Mouse (Mus musculus) R1 (cell line): ENCODE results near the gene Spta1.

Source experiments
- DNase-seq: peaks from one replicate; pipeline ENCODE4 v3.0.0-alpha.2; 2018; ENCODE audit warnings: low read depth, low spot score

Gene Spta1

DNA sequence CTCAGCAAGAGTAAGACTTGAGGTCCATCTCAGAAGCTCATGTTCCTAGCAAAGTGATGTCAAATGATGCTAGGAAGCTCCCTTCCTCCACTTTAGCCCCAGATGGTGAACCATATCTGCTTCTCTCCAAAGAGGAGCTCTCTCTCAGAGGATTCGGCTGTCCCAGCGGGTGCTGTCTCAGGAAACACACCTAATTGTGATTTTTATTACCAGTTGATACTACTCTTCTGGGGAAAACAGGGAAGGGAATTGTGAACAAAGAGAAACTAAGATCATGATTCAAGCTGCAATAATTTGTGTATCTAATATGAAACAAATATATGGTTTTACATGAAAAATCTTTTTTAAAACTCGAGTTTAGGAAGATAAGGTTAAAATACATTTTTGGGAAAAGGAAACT, 79.4 kb downstream of the Spta1 start, which contains the start of gene Olfr419:
Olfr419 (minus strand) TSS at position 101 of the 400 bp plus-strand sequence.
- no peak for DNase-seq

DNA sequence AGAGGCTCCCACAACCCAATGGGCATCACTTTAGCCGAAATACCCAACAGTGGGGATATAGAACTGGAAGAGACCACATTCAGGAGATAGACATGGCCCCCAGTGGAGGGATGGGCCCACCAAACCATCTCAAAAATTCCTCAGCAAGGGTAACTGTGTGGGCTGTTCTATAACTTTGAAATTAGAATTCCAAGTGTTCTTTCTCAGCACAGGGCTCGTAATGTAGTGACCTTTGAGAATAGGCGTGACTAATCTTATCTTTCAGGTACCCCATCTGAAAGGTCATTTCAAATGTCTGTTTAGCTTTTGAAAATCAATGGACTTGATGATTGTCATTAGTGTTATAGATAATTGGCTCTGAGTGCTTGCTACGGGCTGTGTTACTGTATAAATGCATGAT, 95.2 kb downstream of the Spta1 start:
- no peak for DNase-seq

DNA sequence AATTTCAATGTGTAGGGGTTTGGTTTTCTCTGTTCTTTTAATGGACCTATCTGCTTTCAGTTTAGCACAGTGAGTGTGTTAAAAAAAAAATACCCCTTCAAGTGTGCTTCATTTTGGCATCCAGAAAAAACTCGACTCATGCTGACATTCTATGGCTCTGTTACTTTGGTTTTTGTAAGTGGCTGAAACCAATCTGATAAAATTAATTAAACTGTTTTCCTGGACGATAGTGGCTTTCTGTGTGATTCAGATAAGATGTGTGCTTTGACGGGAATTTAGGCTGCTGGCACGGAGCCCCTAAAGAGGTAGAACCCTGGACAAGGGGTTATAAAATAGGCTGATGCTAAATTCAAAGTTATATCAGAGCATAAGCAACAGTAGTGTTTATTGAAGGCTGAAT, 96.6 kb downstream of the Spta1 start:
- DNase-seq, result no peak

DNA sequence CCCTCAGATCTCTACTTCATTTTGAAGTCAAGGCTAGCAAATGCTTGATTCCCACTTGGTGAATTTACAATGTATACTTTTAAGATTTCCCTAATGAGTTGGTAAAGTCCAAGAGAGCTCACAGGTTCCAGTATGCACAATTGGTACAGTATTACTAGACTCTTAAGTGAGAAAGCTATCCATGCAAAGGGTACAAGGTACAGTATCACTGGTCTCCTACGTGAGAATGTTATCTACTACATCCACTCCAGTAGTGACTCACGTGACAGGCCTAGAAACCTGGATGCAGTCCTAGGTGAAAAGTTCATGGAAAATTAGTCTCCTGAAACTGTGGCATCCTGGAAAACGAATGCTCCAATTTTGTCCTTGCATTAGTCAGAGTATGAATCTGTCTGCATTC, 98.1 kb downstream of the Spta1 start:
- DNase-seq, result no peak
